Mouse (Mus musculus): ENCODE results near the gene Utp11. TPM values are rescaled to one million over a fixed set of nuclear protein-coding genes. Genes with fewer than 3 reads are reported as not detected.

The Utp11 gene
- polyA plus RNA-seq, 3 experiments from 2014 or later = 84.4 to 92.4 (median 85.0) TPM

Other genes starting within 250 kb of the Utp11 start
- gene 3100002H09Rik, start 82.8 kb downstream of the Utp11 start, polyA plus RNA-seq (2017; shearing (Covaris generic)) = not detected
- not detected for gene Pou3f1, start 36.8 kb downstream of the Utp11 start, polyA plus RNA-seq (2017; shearing (Covaris generic))
- gene Fhl3, start 7.1 kb upstream of the Utp11 start, polyA plus RNA-seq (2017; shearing (Covaris generic)) = 10 to 100 TPM in 2 of 3 experiments, 1 to 10 TPM in 1; 8.2 to 15.6 (median 13.5) TPM
- 100 to 1,000 TPM; 106 to 117 (median 115) TPM for gene Sf3a3, start 21.2 kb upstream of the Utp11 start, polyA plus RNA-seq (2017; shearing (Covaris generic))
- gene Inpp5b, start 48.2 kb upstream of the Utp11 start, polyA plus RNA-seq (2017; shearing (Covaris generic)) = 100 to 1,000 TPM in 2 of 3 experiments, 10 to 100 TPM in 1; 93.6 to 120 (median 110) TPM
- 10 to 100 TPM; 12.6 to 20.4 (median 16.9) TPM for gene Mtf1, start 108.5 kb upstream of the Utp11 start, polyA plus RNA-seq (2017; shearing (Covaris generic))
- 1 to 10 TPM; 2.8 to 5.3 (median 5.0) TPM for gene Yrdc, start 157.1 kb upstream of the Utp11 start, polyA plus RNA-seq (2017; shearing (Covaris generic))
- 1 to 10 TPM; 4.3 to 4.7 (median 4.4) TPM for gene 1110065P20Rik, start 157.6 kb upstream of the Utp11 start, polyA plus RNA-seq (2017; shearing (Covaris generic))
- gene Maneal, start 168.6 kb upstream of the Utp11 start, polyA plus RNA-seq (2017; shearing (Covaris generic)) = under 1 TPM; 0.30 to 0.88 (median 0.60) TPM
- not detected for gene Epha10, start 187.3 kb upstream of the Utp11 start, polyA plus RNA-seq (2017; shearing (Covaris generic))
- 10 to 100 TPM in 1 of 3 experiments, 1 to 10 TPM in 2; 7.3 to 13.8 (median 9.9) TPM for gene 9930104L06Rik, start 243.4 kb upstream of the Utp11 start, polyA plus RNA-seq (2017; shearing (Covaris generic))
- gene Cdca8, start 245.7 kb upstream of the Utp11 start, polyA plus RNA-seq (2017; shearing (Covaris generic)) = 100 to 1,000 TPM in 1 of 3 experiments, 10 to 100 TPM in 2; 12.5 to 130 (median 20.4) TPM

All from inflammation-experienced regulatory T-cells, adult 6 months (primary cell).